Mouse (Mus musculus) heart, adult 8-10 months (tissue): ENCODE results near the gene Cfap298. TPM values are rescaled to one million over a fixed set of nuclear protein-coding genes. Genes with fewer than 3 reads are reported as not detected.

Source experiments
- DNase-seq: peaks from one replicate; pipeline ENCODE4 v3.0.0; 2022; ENCODE audit warnings: low spot score
- microRNA-seq: library from miRNA; unstranded; fragments of <30 nt; microRNA quantifications from one replicate; pipeline ENCODE4 v1.2.0, GENCODE M21; 2022
- total RNA-seq, 4 experiments: library from RNA; stranded (reverse); gene quantifications; 2 replicates each; pipeline ENCODE4 v1.2.4; 2022

Gene Cfap298
- total RNA-seq, 4 experiments from 2014 or later, result 21.5 to 32.6 (median 26.2) TPM

- DNase-seq, result peak; percentile 63
Measured at GRCm38 (mm10) chr16:90916040-90916481, 18.9 kb downstream of the Cfap298 start.

- DNase-seq, result no peak
Measured at GRCm38 (mm10) chr16:90911766-90912165, 23.1 kb downstream of the Cfap298 start.

GRCm38 (mm10) chr16:90910855-90911533, 23.9 kb downstream of the Cfap298 start:
- no peak for DNase-seq

- DNase-seq, result no peak
Measured at GRCm38 (mm10) chr16:90907250-90907649, 27.7 kb downstream of the Cfap298 start.

GRCm38 (mm10) chr16:90903300-90903699, 31.6 kb downstream of the Cfap298 start:
- no peak for DNase-seq

GRCm38 (mm10) chr16:90901364-90901763, 33.5 kb downstream of the Cfap298 start:
- DNase-seq, result no peak

GRCm38 (mm10) chr16:90899498-90899897, 35.4 kb downstream of the Cfap298 start:
- no peak for DNase-seq

GRCm38 (mm10) chr16:90897651-90898050, 37.3 kb downstream of the Cfap298 start:
- peak; percentile 53 for DNase-seq

- DNase-seq, result no peak
Measured at GRCm38 (mm10) chr16:90893792-90894191, 41.1 kb downstream of the Cfap298 start.

GRCm38 (mm10) chr16:90893019-90893418, 41.9 kb downstream of the Cfap298 start:
- DNase-seq, result no peak

GRCm38 (mm10) chr16:90892081-90892480, 42.8 kb downstream of the Cfap298 start:
- DNase-seq, result no peak

GRCm38 (mm10) chr16:90891601-90892000, 43.3 kb downstream of the Cfap298 start:
- no peak for DNase-seq

GRCm38 (mm10) chr16:90890683-90891082, 44.2 kb downstream of the Cfap298 start:
- DNase-seq, result no peak

GRCm38 (mm10) chr16:90885781-90886565, 48.9 kb downstream of the Cfap298 start:
- DNase-seq, result no peak

- no peak for DNase-seq
Measured at GRCm38 (mm10) chr16:90885351-90885750, 49.6 kb downstream of the Cfap298 start.

GRCm38 (mm10) chr16:90882501-90882977, 52.4 kb downstream of the Cfap298 start:
- DNase-seq, result peak; percentile 40

GRCm38 (mm10) chr16:90878135-90878860, 56.6 kb downstream of the Cfap298 start:
- DNase-seq, result no peak

Small RNA genes within 50 kb of the gene (microRNA-seq; reads per million reads assigned to microRNA genes)
- not detected for gene Gm22933

Other genes with a start within 250 kb of the Cfap298 start
- 1 to 10 TPM; 2.1 to 3.7 (median 2.8) TPM for gene Mis18a, start 207.7 kb downstream of the Cfap298 start, total RNA-seq
- gene Mrap, start 196.9 kb downstream of the Cfap298 start, total RNA-seq, result 10 to 100 TPM; 13.4 to 20.0 (median 13.6) TPM
- 1 to 10 TPM; 5.7 to 9.1 (median 7.4) TPM for gene Urb1, start 124.7 kb downstream of the Cfap298 start, total RNA-seq
- gene Eva1c, start 108.4 kb downstream of the Cfap298 start, total RNA-seq, result 1 to 10 TPM; 1.6 TPM
- 10 to 100 TPM; 28.0 to 36.2 (median 29.7) TPM for gene Synj1, start 76.2 kb upstream of the Cfap298 start, total RNA-seq
- gene Paxbp1, start 109.4 kb upstream of the Cfap298 start, total RNA-seq, result 10 to 100 TPM in 3 of 4 experiments, 1 to 10 TPM in 1; 8.1 to 18.6 (median 12.5) TPM
- under 1 TPM in 3 of 4 experiments, not detected in 1; 0.11 to 0.16 (median 0.14) TPM for gene 4932438H23Rik, start 160.0 kb upstream of the Cfap298 start, total RNA-seq